Mouse (Mus musculus): ENCODE data around the gene Tmem132b. TPM values are rescaled to one million over a fixed set of nuclear protein-coding genes. Genes with fewer than 3 reads are reported as not detected.

Tmem132b gene
- polyA plus RNA-seq, 1 experiment from 2014 or later: 2.7 TPM

- no peak overlapping the region for H3K4me3 ChIP-seq (replicated peaks)
- ATAC-seq: no peak
- H3K27me3 ChIP-seq: no peaks in the 10 kb centered on the region
- H3K36me3 ChIP-seq: no peaks in the 10 kb centered on the region
- H3K9ac ChIP-seq (replicated peaks): no peak overlapping the region
- no peaks in the 10 kb centered on the region for H3K9me3 ChIP-seq
- no peak overlapping the region for H3K4me2 ChIP-seq (replicated peaks)
- no peak overlapping the region for H3K27ac ChIP-seq
- peaks cover 4% of the 10 kb centered on the region for H3K4me1 ChIP-seq (replicated peaks)
- WGBS: 63% methylated on average over 7 of the region's 7 CpGs
These were observed 214.2 kb downstream of the Tmem132b start for GRCm38 (mm10) chr5:125745727-125746126.

DNA sequence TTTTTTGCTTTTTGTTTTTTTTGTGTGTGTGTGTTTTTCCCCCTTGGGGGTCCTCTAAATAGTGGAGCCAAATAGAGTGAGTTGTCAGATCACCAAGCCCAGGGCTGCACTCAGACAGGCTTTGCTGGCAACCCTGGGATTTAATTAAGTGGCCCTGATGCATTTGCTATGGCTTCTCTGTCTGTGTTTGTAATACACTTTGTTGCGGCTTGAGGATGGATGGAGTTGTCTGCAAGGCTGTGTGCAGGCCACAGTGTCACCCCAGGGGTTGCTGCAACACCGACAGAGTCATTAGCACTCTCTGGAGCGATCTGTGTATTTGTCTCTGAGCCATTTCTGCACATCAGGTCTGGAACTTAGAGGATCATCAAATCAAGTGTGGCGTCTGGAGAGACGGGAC lies 219.9 kb downstream of the Tmem132b start:
- Histone ChIP-seq H3K27ac (no peak overlapping the region), H3K4me3 (replicated peaks) (no peak overlapping the region), H3K4me1 (replicated peaks) (no peaks in the 10 kb centered on the region), H3K4me2 (replicated peaks) (no peak overlapping the region), H3K9ac (replicated peaks) (no peak overlapping the region), H3K9me3 (no peaks in the 10 kb centered on the region), H3K36me3 (no peaks in the 10 kb centered on the region), H3K27me3 (no peaks in the 10 kb centered on the region)
- ATAC-seq: no peak
- 75% methylated on average over 5 of the region's 5 CpGs for WGBS

- Histone ChIP-seq H3K36me3 (no peaks in the 10 kb centered on the region), H3K9me3 (no peaks in the 10 kb centered on the region), H3K27ac (no peak overlapping the region), H3K9ac (replicated peaks) (no peak overlapping the region), H3K27me3 (no peaks in the 10 kb centered on the region), H3K4me3 (replicated peaks) (no peak overlapping the region), H3K4me1 (replicated peaks) (no peaks in the 10 kb centered on the region), H3K4me2 (replicated peaks) (no peak overlapping the region)
- 88% methylated on average over 5 of the region's 5 CpGs for WGBS
- ATAC-seq: no peak
These were observed 221.0 kb downstream of the Tmem132b start for GRCm38 (mm10) chr5:125752546-125752945.

DNA sequence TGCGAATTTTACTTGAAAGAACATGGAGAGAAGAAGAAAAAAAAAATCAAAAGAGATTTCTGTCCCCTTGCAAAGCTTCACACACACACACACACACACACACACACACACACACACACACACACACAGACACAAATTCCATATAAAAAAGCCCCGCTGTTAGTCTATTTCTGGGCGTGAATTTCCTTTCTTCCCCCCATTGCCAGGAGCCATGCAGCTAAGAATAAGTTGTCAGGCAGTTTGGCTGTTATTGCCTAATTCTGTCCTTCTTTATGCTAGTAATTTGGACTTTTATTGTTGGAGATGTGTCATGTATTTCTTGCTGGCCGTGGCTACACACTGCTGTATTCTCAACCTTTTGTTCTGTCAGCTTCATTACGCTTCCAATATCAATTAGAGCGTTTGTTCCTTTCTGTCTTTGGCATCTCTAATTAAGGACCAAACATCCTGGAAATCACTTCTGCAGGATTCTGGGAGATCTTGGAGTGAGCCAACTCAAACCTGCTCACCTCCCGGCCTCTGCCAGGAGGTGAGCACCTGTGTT lies 225.5 kb downstream of the Tmem132b start:
- Histone ChIP-seq H3K4me2 (replicated peaks) (no peak overlapping the region), H3K27ac (no peak overlapping the region), H3K4me3 (replicated peaks) (no peak overlapping the region), H3K9ac (replicated peaks) (no peak overlapping the region), H3K4me1 (replicated peaks) (no peaks in the 10 kb centered on the region), H3K36me3 (no peaks in the 10 kb centered on the region), H3K9me3 (no peaks in the 10 kb centered on the region), H3K27me3 (no peaks in the 10 kb centered on the region)
- WGBS: 86% methylated on average over 7 of the region's 7 CpGs
- no peak for ATAC-seq

GRCm38 (mm10) chr5:125758506-125758905 lies 226.9 kb downstream of the Tmem132b start:
- Histone ChIP-seq H3K9ac (replicated peaks) (no peak overlapping the region), H3K36me3 (no peaks in the 10 kb centered on the region), H3K4me2 (replicated peaks) (no peak overlapping the region), H3K27me3 (no peaks in the 10 kb centered on the region), H3K4me1 (replicated peaks) (no peaks in the 10 kb centered on the region), H3K27ac (no peak overlapping the region), H3K4me3 (replicated peaks) (no peak overlapping the region), H3K9me3 (no peaks in the 10 kb centered on the region)
- ATAC-seq: no peak
- WGBS: 46% methylated on average over 1 of the region's 1 CpGs

DNA sequence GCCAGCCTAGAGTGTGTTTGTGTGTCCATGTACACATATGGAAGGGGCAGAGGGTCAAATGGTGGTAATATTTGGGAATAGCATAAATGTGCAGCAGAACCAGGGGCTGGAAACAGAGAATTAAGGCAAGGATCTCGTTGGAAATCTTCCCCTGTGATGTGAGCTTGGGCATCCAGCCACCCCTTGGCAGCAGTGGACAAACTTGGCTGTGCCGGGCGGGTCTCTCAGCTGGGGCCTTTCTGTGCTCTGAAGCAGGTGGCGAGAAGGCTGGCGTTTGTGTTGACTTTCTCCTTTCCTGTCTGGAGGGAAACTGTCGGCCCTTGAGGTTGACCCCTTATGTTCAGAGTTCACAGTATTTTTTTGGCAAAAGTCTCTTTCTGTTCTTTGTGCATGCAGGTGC lies 235.4 kb downstream of the Tmem132b start:
- ATAC-seq: no peak
- Histone ChIP-seq H3K36me3 (no peaks in the 10 kb centered on the region), H3K9me3 (no peaks in the 10 kb centered on the region), H3K4me3 (replicated peaks) (no peak overlapping the region), H3K27me3 (no peaks in the 10 kb centered on the region), H3K4me1 (replicated peaks) (no peaks in the 10 kb centered on the region), H3K4me2 (replicated peaks) (no peak overlapping the region), H3K9ac (replicated peaks) (no peak overlapping the region), H3K27ac (no peak overlapping the region)
- WGBS: 81% methylated on average over 6 of the region's 6 CpGs

GRCm38 (mm10) chr5:125767950-125768349 lies 236.4 kb downstream of the Tmem132b start:
- no peaks in the 10 kb centered on the region for H3K36me3 ChIP-seq
- no peaks in the 10 kb centered on the region for H3K9me3 ChIP-seq
- no peaks in the 10 kb centered on the region for H3K4me1 ChIP-seq (replicated peaks)
- no peaks in the 10 kb centered on the region for H3K27me3 ChIP-seq
- no peak overlapping the region for H3K4me3 ChIP-seq (replicated peaks)
- no peak overlapping the region for H3K9ac ChIP-seq (replicated peaks)
- no peak for ATAC-seq
- H3K4me2 ChIP-seq (replicated peaks): no peak overlapping the region
- WGBS: 91% methylated on average over 1 of the region's 1 CpGs
- H3K27ac ChIP-seq: no peak overlapping the region

GRCm38 (mm10) chr5:125772238-125772637 lies 240.7 kb downstream of the Tmem132b start:
- no peaks in the 10 kb centered on the region for H3K9me3 ChIP-seq
- H3K27me3 ChIP-seq: no peaks in the 10 kb centered on the region
- H3K4me1 ChIP-seq (replicated peaks): no peaks in the 10 kb centered on the region
- H3K4me3 ChIP-seq (replicated peaks): no peak overlapping the region
- no peak overlapping the region for H3K9ac ChIP-seq (replicated peaks)
- 95% methylated on average over 4 of the region's 4 CpGs for WGBS
- no peak for ATAC-seq
- no peak overlapping the region for H3K27ac ChIP-seq
- no peak overlapping the region for H3K4me2 ChIP-seq (replicated peaks)
- no peaks in the 10 kb centered on the region for H3K36me3 ChIP-seq

DNA sequence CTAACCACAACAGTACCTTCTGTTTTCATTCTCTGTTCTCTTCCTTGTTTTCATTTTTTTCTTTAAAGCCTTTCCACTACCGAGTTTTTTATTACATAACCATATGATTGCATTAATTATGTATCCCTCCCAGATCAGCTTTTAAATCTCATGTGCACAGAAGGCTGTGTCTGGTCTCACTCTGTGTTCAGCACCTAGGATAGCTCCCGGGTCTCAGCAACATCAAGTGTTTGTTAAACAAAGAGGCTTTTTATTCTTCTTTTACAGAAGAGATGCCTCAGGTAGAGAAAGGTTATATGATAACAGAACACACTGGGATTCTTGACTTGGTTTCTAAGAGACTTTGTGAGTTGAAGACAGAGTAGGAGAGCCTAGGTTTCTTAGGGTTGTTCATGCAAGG lies 241.2 kb downstream of the Tmem132b start:
- H3K4me2 ChIP-seq (replicated peaks): no peak overlapping the region
- no peaks in the 10 kb centered on the region for H3K9me3 ChIP-seq
- H3K4me3 ChIP-seq (replicated peaks): no peak overlapping the region
- WGBS: 58% methylated on average over 2 of the region's 2 CpGs
- no peak for ATAC-seq
- no peaks in the 10 kb centered on the region for H3K4me1 ChIP-seq (replicated peaks)
- no peaks in the 10 kb centered on the region for H3K27me3 ChIP-seq
- no peak overlapping the region for H3K27ac ChIP-seq
- no peak overlapping the region for H3K9ac ChIP-seq (replicated peaks)
- H3K36me3 ChIP-seq: no peaks in the 10 kb centered on the region

DNA sequence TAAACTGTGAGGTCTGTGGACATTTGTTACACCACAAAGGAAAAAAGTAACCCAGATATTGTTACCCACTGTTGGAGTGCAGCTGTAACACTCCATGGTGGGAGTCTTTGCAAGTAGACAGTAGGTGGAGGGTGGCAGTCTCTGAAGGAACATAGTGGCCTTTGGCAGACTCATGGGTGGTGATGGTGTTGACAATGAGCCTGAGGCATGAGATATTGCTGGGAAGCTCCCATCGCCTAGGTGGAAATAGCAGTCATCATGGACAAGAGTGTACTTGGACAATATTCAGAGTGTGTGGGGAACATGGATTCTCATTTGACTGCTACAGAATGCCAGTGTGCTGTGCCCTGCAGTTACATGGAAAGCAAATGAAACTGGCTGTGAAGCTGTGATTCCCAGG lies 248.8 kb downstream of the Tmem132b start:
- no peak for ATAC-seq
- Histone ChIP-seq H3K36me3 (no peaks in the 10 kb centered on the region), H3K4me2 (replicated peaks) (no peak overlapping the region), H3K4me1 (replicated peaks) (no peaks in the 10 kb centered on the region), H3K27me3 (no peaks in the 10 kb centered on the region), H3K9ac (replicated peaks) (no peak overlapping the region), H3K4me3 (replicated peaks) (no peak overlapping the region), H3K27ac (no peak overlapping the region), H3K9me3 (0 out of 2 replicates have a peak, but pooled peaks cover 4% of the 10 kb centered on the region)
- 90% methylated on average over 1 of the region's 1 CpGs for WGBS

GRCm38 (mm10) chr5:125792643-125793042 lies 261.1 kb downstream of the Tmem132b start:
- H3K4me2 ChIP-seq (replicated peaks): no peak overlapping the region
- no peaks in the 10 kb centered on the region for H3K9me3 ChIP-seq
- no peaks in the 10 kb centered on the region for H3K4me1 ChIP-seq (replicated peaks)
- no peak overlapping the region for H3K9ac ChIP-seq (replicated peaks)
- no peak overlapping the region for H3K4me3 ChIP-seq (replicated peaks)
- no peak overlapping the region for H3K27ac ChIP-seq
- H3K36me3 ChIP-seq: 0 out of 2 replicates have a peak, but pooled peaks cover 2% of the 10 kb centered on the region
- no peak for ATAC-seq
- H3K27me3 ChIP-seq: no peaks in the 10 kb centered on the region
- WGBS: 91% methylated on average over 1 of the region's 1 CpGs

DNA sequence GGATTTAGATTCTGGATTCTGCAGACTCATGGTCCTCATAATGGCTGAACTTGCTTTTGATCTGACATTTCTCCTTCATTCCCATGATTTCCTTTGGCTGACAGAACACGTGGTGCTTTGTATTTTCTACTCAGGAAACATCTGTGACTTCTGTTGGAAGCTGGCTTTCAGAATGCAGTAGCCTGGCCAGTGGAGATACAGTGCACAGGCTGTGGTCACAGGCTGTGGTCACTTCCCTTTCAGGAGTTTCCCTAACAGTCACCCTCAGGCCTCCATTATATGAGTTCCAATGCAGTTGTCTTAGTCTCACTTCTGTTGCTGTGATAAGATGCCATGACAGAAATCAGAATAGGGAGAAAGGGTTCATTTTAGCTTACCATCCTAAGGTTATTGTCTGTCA lies 262.7 kb downstream of the Tmem132b start:
- WGBS: 71% methylated on average over 1 of the region's 1 CpGs
- no peak for ATAC-seq
- Histone ChIP-seq H3K27ac (no peak overlapping the region), H3K4me1 (replicated peaks) (no peaks in the 10 kb centered on the region; the same call in 1 of the 2 replicates), H3K4me3 (replicated peaks) (no peak overlapping the region), H3K9ac (replicated peaks) (no peak overlapping the region), H3K36me3 (no peaks in the 10 kb centered on the region), H3K9me3 (no peaks in the 10 kb centered on the region), H3K4me2 (replicated peaks) (no peak overlapping the region), H3K27me3 (no peaks in the 10 kb centered on the region)

DNA sequence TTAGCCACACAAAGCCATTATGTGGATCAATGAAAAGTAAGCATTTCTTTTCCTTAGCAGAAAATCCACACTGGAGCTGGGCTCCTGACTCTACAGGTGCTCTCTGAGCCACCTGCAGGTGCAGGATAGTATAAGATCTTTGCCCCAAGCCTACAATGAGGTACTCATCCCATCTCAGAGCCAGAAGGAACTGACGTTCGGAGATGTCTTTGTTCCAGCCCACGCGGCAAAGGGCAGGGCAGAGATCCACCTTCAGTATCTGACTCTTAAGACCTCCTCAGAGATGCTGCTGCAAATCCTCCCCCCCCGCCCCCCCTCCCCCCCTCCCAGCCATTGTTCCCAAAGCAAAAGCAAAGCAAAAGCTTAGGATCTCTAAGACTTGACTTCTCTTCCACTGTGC lies 268.0 kb downstream of the Tmem132b start:
- no peak overlapping the region for H3K9ac ChIP-seq (replicated peaks)
- no peaks in the 10 kb centered on the region for H3K9me3 ChIP-seq
- 15% methylated on average over 5 of the region's 5 CpGs for WGBS
- H3K27me3 ChIP-seq: no peaks in the 10 kb centered on the region
- H3K4me2 ChIP-seq (replicated peaks): peak overlapping the region; percentile 32
- no peak overlapping the region for H3K4me3 ChIP-seq (replicated peaks)
- H3K36me3 ChIP-seq: no peaks in the 10 kb centered on the region
- H3K4me1 ChIP-seq (replicated peaks): peaks cover 9% of the 10 kb centered on the region
- 0 out of 2 replicates have a peak, but pooled peaks have one; percentile 9 for ATAC-seq
- H3K27ac ChIP-seq: no peak overlapping the region
